Mouse (Mus musculus) lung, postnatal 10 days (tissue): Measurements from ENCODE around the gene Arf1.
A peak's percentile ranks its signal among the peaks of the same experiment; 100 is the strongest.
"Not testable (repeated sequence)": the region's sequence is repeated elsewhere in the genome, so short reads cannot be mapped to it uniquely, and the experiment has no call there.

Experiments
- DNase-seq: peaks from one replicate; pipeline ENCODE4 v3.0.0; 2021

Gene Arf1

GRCm38 (mm10) chr11:59226251-59226650 is 1.8 kb downstream of the Arf1 start:
- no peak for DNase-seq

- no peak for DNase-seq
Observed at GRCm38 (mm10) chr11:59225167-59225566, 2.9 kb downstream of the Arf1 start.

- DNase-seq, result no peak
Observed at GRCm38 (mm10) chr11:59224470-59224869, 3.6 kb downstream of the Arf1 start.

- DNase-seq, result no peak
Observed at GRCm38 (mm10) chr11:59224025-59224424, 4.0 kb downstream of the Arf1 start.

- no peak for DNase-seq
Observed at GRCm38 (mm10) chr11:59222306-59222705, 5.8 kb downstream of the Arf1 start.

GRCm38 (mm10) chr11:59221604-59222003 is 6.5 kb downstream of the Arf1 start:
- DNase-seq, result no peak

GRCm38 (mm10) chr11:59219064-59219463 is 9.0 kb downstream of the Arf1 start:
- DNase-seq, result peak; percentile 63

- peak; percentile 63 for DNase-seq
Observed at GRCm38 (mm10) chr11:59218389-59218998, 9.6 kb downstream of the Arf1 start.

GRCm38 (mm10) chr11:59216955-59217354 is 11.1 kb downstream of the Arf1 start:
- DNase-seq, result no peak

- no peak for DNase-seq
Observed at GRCm38 (mm10) chr11:59212892-59213494, 15.1 kb downstream of the Arf1 start.

GRCm38 (mm10) chr11:59212320-59212719 is 15.8 kb downstream of the Arf1 start:
- DNase-seq, result not testable (repeated sequence)

GRCm38 (mm10) chr11:59211561-59211960 is 16.5 kb downstream of the Arf1 start:
- DNase-seq, result not testable (repeated sequence)

- DNase-seq, result no peak
Observed at GRCm38 (mm10) chr11:59210020-59210419, 18.1 kb downstream of the Arf1 start.

- no peak for DNase-seq
Observed at GRCm38 (mm10) chr11:59209580-59209979, 18.5 kb downstream of the Arf1 start.

GRCm38 (mm10) chr11:59209003-59209441 is 19.0 kb downstream of the Arf1 start:
- DNase-seq, result peak; percentile 87

GRCm38 (mm10) chr11:59208153-59208831 is 19.8 kb downstream of the Arf1 start, which contains the start of gene 2310033P09Rik:
TSS of gene 2310033P09Rik (plus strand) at chr11:59208321.
- peak; percentile 95 for DNase-seq

- DNase-seq, result peak; percentile 97
Observed at GRCm38 (mm10) chr11:59202081-59202995, 25.7 kb downstream of the Arf1 start, which contains the start of gene Mrpl55. TSS of gene Mrpl55 (plus strand) at chr11:59202486.

GRCm38 (mm10) chr11:59201216-59202002 is 26.7 kb downstream of the Arf1 start:
- DNase-seq, result no peak

- DNase-seq, result peak; percentile 61
Observed at GRCm38 (mm10) chr11:59196230-59196629, 31.8 kb downstream of the Arf1 start.

- DNase-seq, result no peak
Observed at GRCm38 (mm10) chr11:59192059-59192386, 36.0 kb downstream of the Arf1 start, which contains the start of gene Guk1. TSS of gene Guk1 (minus strand) at chr11:59192212.

- peak; percentile 94 for DNase-seq
Observed at GRCm38 (mm10) chr11:59191231-59192058, 36.6 kb downstream of the Arf1 start.
